Mouse (Mus musculus) spleen, postnatal 10 days (tissue): ENCODE measurements at regions not wholly inside any gene's neighbourhood (a gene's known extent, or its start where the extent isn't known, plus 50 kb on each side); places are given as distances from the start of the nearest gene placed in this dataset.
A peak's percentile ranks its signal among the peaks of the same experiment; 100 is the strongest.

Experiments used
- DNase-seq, 2 experiments: peaks; one replicate each; pipeline ENCODE4 v3.0.0; 2021 to 2022; ENCODE audit warnings: low spot score in 2 of 2

DNA sequence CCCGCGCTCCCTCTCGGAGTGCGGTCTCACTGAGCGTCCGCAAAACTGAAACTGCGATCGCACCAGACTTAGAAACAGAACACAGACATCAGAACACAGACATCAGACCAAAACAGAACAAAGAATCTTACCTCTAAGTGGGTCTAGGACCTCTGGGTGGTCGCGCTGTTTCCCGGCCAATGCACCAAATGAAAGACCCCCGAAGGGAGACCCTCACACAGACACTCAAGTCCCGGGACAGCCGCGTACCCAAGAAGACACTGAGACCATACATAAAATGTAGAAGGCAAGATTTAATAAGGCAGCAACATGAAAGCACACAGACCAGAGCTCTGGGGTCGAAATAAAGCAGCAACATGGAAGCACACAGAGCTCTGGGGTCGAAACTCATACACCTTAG is 341.1 kb downstream of the Gm21739 start:
- DNase-seq = peak; percentile 2
